Mouse (Mus musculus) monocyte, adult 2 months (primary cell): Measurements from ENCODE around the gene Golga1.

ENCODE experiments used
- DNase-seq, 2 experiments: peaks; one replicate each; pipeline ENCODE4 v3.0.0; 2022; ENCODE audit warnings: low spot score in 2 of 2, low read depth in 1 of 2

Gene Golga1

GRCm38 (mm10) chr2:38975181-38975580 lies 90.2 kb downstream of the Golga1 start:
- no peak for DNase-seq

DNA sequence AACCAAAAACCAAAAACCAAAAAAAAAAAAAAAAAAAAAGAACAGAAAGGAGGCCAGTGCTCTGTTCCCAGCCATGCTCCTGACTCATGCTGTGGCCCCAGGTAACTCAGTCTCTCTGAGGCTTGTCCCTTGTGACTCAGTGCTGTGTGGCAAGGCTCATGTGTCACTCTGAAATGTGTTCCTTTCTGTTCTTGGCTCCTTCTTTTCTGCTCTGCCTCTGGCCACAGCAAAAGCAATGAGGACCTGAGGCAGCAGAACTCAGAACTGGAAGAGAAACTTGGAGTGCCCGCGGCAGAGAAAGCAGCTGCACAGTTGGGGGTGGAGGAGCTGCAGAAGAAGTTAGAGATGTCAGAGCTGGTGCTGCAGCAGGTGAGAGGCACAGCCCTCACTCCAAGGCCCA lies 91.2 kb downstream of the Golga1 start:
- DNase-seq = no peak

DNA sequence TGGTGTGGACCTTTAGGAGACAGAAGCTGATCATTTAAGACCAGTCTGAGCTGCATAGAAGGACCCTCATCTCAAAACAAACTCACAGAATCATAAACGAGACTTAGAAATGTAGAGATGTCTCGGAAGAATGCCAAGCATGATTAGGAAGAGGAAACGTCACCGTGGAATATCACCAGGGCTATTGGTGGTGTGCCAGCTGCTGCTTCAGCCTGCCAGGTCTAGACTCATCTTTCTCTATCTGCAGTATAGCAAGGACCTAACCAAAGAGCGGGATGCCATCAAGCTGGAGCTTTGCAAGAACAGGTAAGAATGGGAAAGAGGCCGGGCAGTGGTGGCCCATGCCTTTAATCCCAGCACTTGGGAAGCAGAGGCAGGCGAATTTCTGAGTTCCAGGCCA lies 91.6 kb downstream of the Golga1 start:
- DNase-seq = no peak

- no peak for DNase-seq
Observed at GRCm38 (mm10) chr2:38973223-38973622, 92.1 kb downstream of the Golga1 start.

GRCm38 (mm10) chr2:38970057-38970456 lies 95.3 kb downstream of the Golga1 start:
- DNase-seq = no peak

DNA sequence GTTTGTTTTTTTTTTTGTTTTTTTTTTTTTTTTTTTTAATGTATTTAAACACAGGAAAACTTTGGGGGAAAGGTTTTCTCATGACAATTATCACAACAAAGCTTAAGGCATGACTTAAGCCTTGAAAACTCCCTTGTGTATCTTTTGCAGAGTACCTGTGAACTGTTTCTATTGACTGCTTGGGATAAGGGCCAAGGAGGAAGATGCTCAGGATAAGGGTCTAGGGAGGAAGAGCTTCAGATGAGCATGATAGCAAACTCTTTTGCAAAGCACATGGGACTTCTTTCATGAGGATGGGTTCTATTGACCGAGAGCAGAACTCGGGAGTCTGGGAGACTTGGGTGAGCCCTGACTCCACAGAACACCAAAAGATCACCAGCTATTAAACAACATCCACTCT lies 95.7 kb downstream of the Golga1 start:
- DNase-seq = no peak
